Mouse (Mus musculus): ENCODE measurements at regions not wholly inside any gene's neighbourhood (a gene's known extent, or its start where the extent isn't known, plus 50 kb on each side); places are given as distances from the start of the nearest gene placed in this dataset.

DNA sequence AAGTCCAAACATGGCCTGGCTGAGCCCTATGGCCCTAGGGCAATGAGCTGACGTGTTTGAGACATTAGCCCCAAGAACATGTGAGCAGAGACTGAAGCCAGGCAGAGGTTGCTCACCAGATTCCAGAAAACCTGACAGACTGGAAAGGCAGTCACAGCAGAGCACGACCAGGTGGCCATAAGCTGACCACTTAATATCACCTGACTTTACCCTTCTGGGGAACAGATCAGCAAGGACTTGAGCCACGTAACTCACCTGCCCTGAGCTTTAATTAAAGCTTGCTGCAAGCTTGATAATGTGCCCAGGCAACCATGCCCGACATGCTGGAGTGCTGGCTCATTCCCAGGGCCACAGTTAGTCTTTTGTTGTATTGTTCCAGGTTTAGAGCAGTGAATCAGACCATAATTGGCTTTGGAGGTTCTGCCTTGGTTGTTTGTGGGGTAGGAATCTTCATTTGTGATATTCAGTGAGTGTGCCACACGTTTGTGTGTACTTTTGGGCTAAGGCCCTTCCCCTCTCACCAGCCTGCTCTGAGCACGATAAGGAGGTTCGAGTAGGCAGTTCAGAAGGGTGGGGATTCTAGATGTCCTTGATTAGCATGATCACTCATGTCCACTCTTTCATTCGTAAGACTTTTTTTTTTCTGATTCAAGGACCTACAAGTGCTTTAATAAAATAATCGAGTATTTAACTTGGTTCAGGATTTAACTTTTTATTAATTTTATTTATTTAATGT, 52.1 kb upstream of the Nabp1 start:
- peak; percentile 65 to 70 for DNase-seq

DNA sequence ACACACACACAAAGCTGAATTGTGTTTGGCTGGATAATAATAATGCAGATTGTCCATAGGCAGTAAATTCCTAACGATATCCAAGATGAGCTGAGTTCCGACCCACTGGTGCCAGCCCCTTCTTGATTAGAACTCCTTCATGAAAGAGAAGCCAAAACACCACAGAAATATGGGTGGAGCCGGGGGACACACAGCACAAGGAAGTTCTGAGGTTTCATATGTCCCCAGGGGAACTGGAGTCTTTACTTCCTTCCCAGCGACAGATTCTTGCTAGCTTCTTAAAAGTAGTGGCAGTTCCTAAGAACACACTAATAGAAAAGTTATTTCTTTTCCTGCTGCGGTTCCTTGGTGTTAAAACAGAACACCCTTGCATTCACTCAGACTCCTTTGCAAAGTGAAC, 51.4 kb upstream of the Nabp1 start:
- no peak for DNase-seq

DNA sequence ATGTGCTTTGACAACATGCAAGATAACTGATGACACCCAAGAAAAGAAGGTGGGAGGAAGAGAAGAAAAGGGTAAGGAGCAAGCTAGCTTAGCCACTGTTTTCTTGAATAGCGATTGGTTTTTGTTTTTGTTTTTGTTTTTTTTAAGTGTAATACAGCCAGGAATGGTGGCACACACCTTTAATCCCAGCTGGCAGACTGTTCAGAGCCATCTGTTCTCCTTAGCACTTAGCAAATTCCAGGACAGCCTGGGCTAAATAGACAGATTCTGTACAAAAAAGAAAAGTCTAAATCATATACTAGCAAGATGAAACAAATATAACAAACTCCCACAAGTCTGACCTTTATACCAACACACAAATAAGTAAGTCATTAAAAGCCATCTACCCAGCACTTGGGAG, 50.4 kb upstream of the Nabp1 start:
- peak in 1 of 2 experiments; percentile 40 for DNase-seq
